Mouse (Mus musculus) heart, postnatal 0 days (tissue): ENCODE data around the gene Mcm3ap. TPM values are rescaled to one million over a fixed set of nuclear protein-coding genes. Genes with fewer than 3 reads are reported as not detected.

Source experiments
- ATAC-seq: fragments of 200-750 bp; cut with Nextera tagmentation; 2 replicates; pipeline ENCODE4 v1.8.0; 2017; ENCODE audit warnings: low read depth, moderate number of reproducible peaks, moderate library complexity; ENCODE audit not compliant: insufficient read depth
- DNase-seq: peaks from one replicate; pipeline ENCODE4 v3.0.0-alpha.2; 2016; ENCODE audit warnings: low spot score
- H3K27ac ChIP-seq: fragments of 300-500 bp; sonication (generic); 2 replicates; pipeline ENCODE4 v1.5.1; 2014; ENCODE audit warnings: low read depth, mild to moderate bottlenecking
- H3K27me3 ChIP-seq: fragments of 300-500 bp; sonication (generic); 2 replicates; pipeline ENCODE4 v1.6.1; 2014; ENCODE audit warnings: low read length, mixed read lengths; ENCODE audit not compliant: control insufficient read depth, insufficient read depth
- H3K36me3 ChIP-seq: fragments of 300-500 bp; sonication (generic); replicated peaks from 2 replicates; pipeline ENCODE4 v1.6.1; 2014; ENCODE audit warnings: low read length, mixed read lengths; ENCODE audit not compliant: control insufficient read depth, insufficient read depth
- H3K4me1 ChIP-seq: fragments of 300-500 bp; sonication (generic); 2 replicates; pipeline ENCODE4 v1.6.1; 2014; ENCODE audit warnings: antibody characterized with exemption; ENCODE audit not compliant: control insufficient read depth, insufficient read depth
- H3K4me2 ChIP-seq: fragments of 300-500 bp; sonication (generic); 2 replicates; pipeline ENCODE4 v1.6.1; 2014; ENCODE audit warnings: low read depth, mild to moderate bottlenecking, low read length, moderate library complexity
- H3K4me3 ChIP-seq: fragments of 300-500 bp; sonication (generic); 2 replicates; pipeline ENCODE4 v1.5.1; 2014; ENCODE audit warnings: low read depth, low read length
- H3K9ac ChIP-seq: fragments of 300-500 bp; sonication (generic); replicated peaks from 2 replicates; pipeline ENCODE4 v1.6.1; 2014; ENCODE audit warnings: low read depth, low read length, mixed read lengths
- H3K9me3 ChIP-seq: fragments of 300-500 bp; sonication (generic); replicated peaks from 2 replicates; pipeline ENCODE4 v1.6.1; 2016; ENCODE audit warnings: low read length; ENCODE audit not compliant: control insufficient read depth
- CTCF ChIP-seq: IDR thresholded peaks from 2 replicates; pipeline ENCODE4 v1.5.1; 2016; ENCODE audit warnings: antibody characterized with exemption, control low read depth, low read depth
- EP300 ChIP-seq: IDR thresholded peaks from 2 replicates; pipeline ENCODE4 v1.6.1; 2016; ENCODE audit warnings: antibody characterized with exemption, low read depth
- WGBS: fragments of 180-500 bp; shearing (Covaris S2); extraction: QIAGEN DNeasy Blood & Tissue Kit; methylation state at CpG from one replicate; pipeline ENCODE4 v1.1.7; 2014; 5-methylcytosine and 5-hydroxymethylcytosine counted together
- polyA plus RNA-seq: library from polyadenylated mRNA; unstranded; fragments of >200 nt; fragmentation: Nextera tagmentation; extraction: Ambion mirVana; gene quantifications from 2 replicates; pipeline ENCODE4 v1.2.1, GENCODE M21; 2015
- total RNA-seq: library from RNA; depleted of rRNA; stranded (reverse); fragments of >200 nt; gene quantifications from 2 replicates; pipeline ENCODE4 v1.2.3, GENCODE M21; 2014; ENCODE audit warnings: low replicate concordance

The Mcm3ap gene
- total and polyA plus RNA-seq, 2 experiments from 2014 or later, result 28.6 to 58.6 TPM

GRCm38 (mm10) chr10:76461255-76461654 lies 7.5 kb upstream of the Mcm3ap start:
- ATAC-seq, result no peak
- H3K9ac ChIP-seq, result no peak overlapping the region
- no peaks in the 10 kb centered on the region for H3K36me3 ChIP-seq
- TF ChIP-seq EP300 (no peak), CTCF (no peak)
- no peaks in the 10 kb centered on the region for H3K4me1 ChIP-seq
- H3K4me2 ChIP-seq, result no peak overlapping the region
- 97% methylated on average over 1 of the region's 1 CpGs for WGBS
- peaks cover 5% of the 10 kb centered on the region for H3K9me3 ChIP-seq
- DNase-seq, result no peak
- no peaks in the 10 kb centered on the region for H3K27me3 ChIP-seq
- no peak overlapping the region for H3K4me3 ChIP-seq
- no peak overlapping the region for H3K27ac ChIP-seq

DNA sequence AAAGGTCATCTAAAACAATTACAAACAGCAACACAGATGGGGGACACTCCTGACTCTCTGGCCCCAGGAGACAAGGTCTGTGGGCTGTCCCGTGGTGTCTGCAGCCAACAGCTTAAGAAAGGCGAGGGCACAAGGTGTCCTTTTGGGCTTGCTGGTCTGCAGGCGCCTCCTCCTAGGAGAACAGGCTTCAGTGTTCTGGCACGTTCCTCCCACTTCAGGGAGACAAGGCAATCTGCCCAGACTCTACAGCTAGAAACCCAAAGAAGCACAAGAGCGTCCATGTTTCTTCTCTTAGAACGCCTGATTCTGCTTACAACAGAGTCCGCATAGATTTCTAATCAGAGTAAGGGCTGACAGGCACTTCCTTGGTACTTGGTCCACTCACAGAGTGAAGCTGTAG lies 6.4 kb upstream of the Mcm3ap start:
- H3K27ac ChIP-seq, result no peak overlapping the region
- H3K4me2 ChIP-seq, result no peak overlapping the region
- DNase-seq (no peak), ATAC-seq (no peak)
- no peaks in the 10 kb centered on the region for H3K36me3 ChIP-seq
- TF ChIP-seq EP300, result no peak
- no peak for TF ChIP-seq CTCF
- no peak overlapping the region for H3K9ac ChIP-seq
- no peaks in the 10 kb centered on the region for H3K27me3 ChIP-seq
- H3K9me3 ChIP-seq, result peaks cover 5% of the 10 kb centered on the region
- 84% methylated on average over 7 of the region's 7 CpGs for WGBS
- H3K4me1 ChIP-seq, result no peaks in the 10 kb centered on the region
- H3K4me3 ChIP-seq, result no peak overlapping the region

DNA sequence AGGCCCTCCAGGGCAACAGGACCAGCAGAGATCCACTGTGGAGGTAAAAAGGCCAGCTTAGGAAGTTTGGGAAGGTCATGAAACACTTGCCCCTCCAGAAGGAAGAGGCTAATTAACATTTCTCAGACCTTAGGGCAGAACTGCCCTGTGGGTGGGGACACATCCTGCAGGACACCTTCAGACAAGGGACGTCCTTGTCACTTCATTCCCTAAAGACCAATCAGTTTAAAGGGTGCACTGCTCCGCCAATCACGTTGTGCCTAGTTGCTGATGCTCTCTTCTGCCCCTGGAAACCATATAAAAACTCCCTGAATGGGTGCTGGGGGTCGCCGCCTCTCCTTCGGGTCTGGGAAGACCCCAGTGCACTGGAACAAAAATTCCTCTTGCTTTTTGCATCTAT lies 6.0 kb upstream of the Mcm3ap start:
- Histone ChIP-seq H3K9me3 (peaks cover 5% of the 10 kb centered on the region), H3K4me2 (no peak overlapping the region), H3K9ac (no peak overlapping the region), H3K27me3 (no peaks in the 10 kb centered on the region), H3K27ac (no peak overlapping the region), H3K4me1 (no peaks in the 10 kb centered on the region), H3K36me3 (no peaks in the 10 kb centered on the region), H3K4me3 (no peak overlapping the region)
- DNase-seq (no peak), ATAC-seq (no peak)
- TF ChIP-seq EP300 (no peak), CTCF (no peak)
- 79% methylated on average over 6 of the region's 6 CpGs for WGBS

DNA sequence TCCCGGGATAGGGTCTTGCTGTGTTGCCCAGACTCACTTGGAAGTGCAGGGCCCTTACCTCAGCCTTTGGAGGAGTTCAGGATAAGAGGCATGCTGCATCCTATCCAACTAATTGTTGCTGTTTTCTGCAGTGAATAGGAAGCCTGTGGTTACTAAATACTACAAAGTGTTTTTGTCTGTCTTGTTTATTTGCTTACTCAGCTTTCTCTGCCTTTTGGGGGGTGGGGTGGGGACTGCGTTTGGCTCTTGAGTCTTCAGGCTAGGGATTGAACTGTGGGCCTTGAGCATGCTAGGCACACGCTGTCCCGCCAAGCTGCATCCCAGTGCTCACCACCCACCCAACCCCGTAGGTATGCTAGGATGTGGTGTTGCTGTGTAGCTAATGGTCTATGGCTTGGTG lies 5.0 kb downstream of the Mcm3ap start:
- WGBS, result 82% methylated on average over 5 of the region's 5 CpGs
- H3K27ac ChIP-seq, result no peak overlapping the region
- no peak overlapping the region for H3K4me2 ChIP-seq
- H3K4me3 ChIP-seq, result no peak overlapping the region
- H3K9ac ChIP-seq, result no peak overlapping the region
- H3K9me3 ChIP-seq, result no peaks in the 10 kb centered on the region
- DNase-seq, result no peak
- TF ChIP-seq CTCF (no peak), EP300 (no peak)
- ATAC-seq, result no peak
- no peaks in the 10 kb centered on the region for H3K4me1 ChIP-seq
- peaks cover 72% of the 10 kb centered on the region for H3K36me3 ChIP-seq
- H3K27me3 ChIP-seq, result no peaks in the 10 kb centered on the region

DNA sequence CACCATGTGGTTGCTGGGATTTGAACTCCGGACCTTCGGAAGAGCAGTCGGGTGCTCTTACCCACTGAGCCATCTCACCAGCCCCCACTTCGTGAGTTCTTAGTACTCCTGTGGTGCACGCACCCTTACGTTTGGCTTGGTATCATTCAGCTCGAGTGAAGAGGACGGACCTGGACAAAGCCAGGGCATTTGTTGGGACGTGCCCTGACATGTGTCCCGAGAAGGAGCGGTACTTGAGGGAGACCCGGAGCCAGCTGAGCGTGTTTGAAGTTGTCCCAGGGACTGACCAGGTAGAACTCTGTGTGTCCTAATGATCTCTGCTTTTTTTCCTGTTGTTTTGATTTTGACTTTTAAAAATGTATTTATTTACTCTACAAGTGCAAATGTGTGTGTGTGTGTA lies 12.1 kb downstream of the Mcm3ap start:
- DNase-seq (no peak), ATAC-seq (no peak)
- WGBS, result 88% methylated on average over 12 of the region's 13 CpGs
- no peak overlapping the region for H3K4me2 ChIP-seq
- no peaks in the 10 kb centered on the region for H3K4me1 ChIP-seq
- no peaks in the 10 kb centered on the region for H3K27me3 ChIP-seq
- no peaks in the 10 kb centered on the region for H3K9me3 ChIP-seq
- H3K27ac ChIP-seq, result peak overlapping the region; percentile 35; the same call in 1 of the 2 replicates
- H3K4me3 ChIP-seq, result no peak overlapping the region
- peaks cover 97% of the 10 kb centered on the region for H3K36me3 ChIP-seq
- no peak for TF ChIP-seq EP300
- no peak for TF ChIP-seq CTCF
- H3K9ac ChIP-seq, result no peak overlapping the region

DNA sequence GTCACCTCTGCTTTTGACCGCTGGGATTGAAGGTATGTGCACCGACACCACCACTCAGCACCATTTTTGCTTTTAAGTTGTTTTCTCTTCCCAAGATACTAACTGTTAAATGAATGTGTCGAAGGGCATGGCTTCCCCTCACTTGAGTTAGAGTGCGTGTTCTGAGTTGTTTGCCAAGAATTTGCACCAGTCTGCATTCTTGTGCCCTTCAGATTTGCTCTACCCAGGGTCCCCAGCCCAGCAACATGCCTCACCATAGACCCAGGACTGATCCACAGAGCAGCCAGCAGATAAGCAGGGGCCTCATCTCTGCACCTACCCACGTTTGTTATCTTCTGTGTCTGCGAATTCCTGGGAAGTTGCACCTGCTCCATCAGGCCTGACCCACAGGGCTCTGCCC lies 12.8 kb downstream of the Mcm3ap start:
- WGBS, result 31% methylated on average over 6 of the region's 6 CpGs
- H3K4me3 ChIP-seq, result no peak overlapping the region
- DNase-seq (peak; percentile 32), ATAC-seq (peak; percentile 55)
- no peaks in the 10 kb centered on the region for H3K9me3 ChIP-seq
- 0 out of 2 replicates have a peak overlapping the region, but pooled peaks have one; percentile 35 for H3K27ac ChIP-seq
- no peak for TF ChIP-seq EP300
- no peak for TF ChIP-seq CTCF
- no peaks in the 10 kb centered on the region for H3K27me3 ChIP-seq
- peaks cover 97% of the 10 kb centered on the region for H3K36me3 ChIP-seq
- H3K4me1 ChIP-seq, result no peaks in the 10 kb centered on the region
- no peak overlapping the region for H3K9ac ChIP-seq
- H3K4me2 ChIP-seq, result no peak overlapping the region
